In genomic region chr12:27082624-27083023, GRCm38 (mm10) we compare ENCODE assay signal across 8 mouse cellular contexts.
DNase-seq lines count a peak whose midpoint lies in the region; ATAC-seq lines count a peak whose summit lies in the region.

No protein-coding gene starts in this region.

- no peaks in the 10 kb centered on the region for H3K9me3 ChIP-seq in kidney, embryonic 16.5 days (ENCODE audit: low read length)
- no peaks in the 10 kb centered on the region for H3K9me3 ChIP-seq in hindbrain, embryonic 15.5 days
- H3K9me3 ChIP-seq in limb, embryonic 10.5 days (replicated peaks) = no peaks in the 10 kb centered on the region
- no peaks in the 10 kb centered on the region for H3K9me3 ChIP-seq in neural tube, embryonic 14.5 days (ENCODE audit: control insufficient read depth, low read length)

- H3K27ac ChIP-seq in kidney, embryonic 16.5 days (ENCODE audit: low read length) = no peak overlapping the region
- H3K27ac ChIP-seq in hindbrain, embryonic 15.5 days (replicated peaks) = peak overlapping the region; percentile 94
- peak overlapping the region; percentile 79 for H3K27ac ChIP-seq in limb, embryonic 10.5 days
- peak overlapping the region; percentile 90 for H3K27ac ChIP-seq in neural tube, embryonic 14.5 days (ENCODE audit: low read depth, low read length)

- ATAC-seq in kidney, embryonic 16.5 days (ENCODE audit: low FRiP score, low TSS enrichment) = peak; percentile 90
- peak; percentile 96 for ATAC-seq in hindbrain, embryonic 15.5 days (ENCODE audit: low FRiP score, low read depth)
- peak; percentile 95 for ATAC-seq in neural tube, embryonic 14.5 days (ENCODE audit: low read depth)
- no peak for ATAC-seq in activated CD4-positive, CD25-positive, alpha-beta regulatory T cell, adult 4 months

- no peaks in the 10 kb centered on the region for H3K27me3 ChIP-seq in kidney, embryonic 16.5 days (ENCODE audit: insufficient read depth, low read length)
- H3K27me3 ChIP-seq in hindbrain, embryonic 15.5 days = no peaks in the 10 kb centered on the region
- no peaks in the 10 kb centered on the region for H3K27me3 ChIP-seq in limb, embryonic 10.5 days (ENCODE audit: low read depth, poor library complexity, severe bottlenecking)
- H3K27me3 ChIP-seq in neural tube, embryonic 14.5 days (ENCODE audit: control insufficient read depth, insufficient read depth, low read length) = no peaks in the 10 kb centered on the region

- 5% methylated on average over 8 of the region's 8 CpGs for WGBS in kidney, embryonic 16.5 days
- 1% methylated on average over 8 of the region's 8 CpGs for WGBS in hindbrain, embryonic 15.5 days
- WGBS in limb, embryonic 10.5 days = 5% methylated on average over 8 of the region's 8 CpGs
- WGBS in neural tube, embryonic 14.5 days = 0% methylated on average over 8 of the region's 8 CpGs

- peak overlapping the region; percentile 53 for H3K9ac ChIP-seq in kidney, embryonic 16.5 days (replicated peaks; ENCODE audit: low read length)
- H3K9ac ChIP-seq in hindbrain, embryonic 15.5 days = peak overlapping the region; percentile 39; the same call in 1 of the 2 replicates
- peak overlapping the region; percentile 37; the same call in 1 of the 2 replicates for H3K9ac ChIP-seq in neural tube, embryonic 14.5 days (replicated peaks; ENCODE audit: low read depth, low read length)

- no peak for DNase-seq in kidney, adult 11 months
- DNase-seq in embryo, embryonic 9.5 days (ENCODE audit: extremely low spot score) = peak; percentile 84
- DNase-seq in limb, embryonic 10.5 days (ENCODE audit: low spot score) = peak; percentile 69
- no peak for DNase-seq in urinary bladder, postnatal 14 days (ENCODE audit: low spot score)

- H3K36me3 ChIP-seq in kidney, embryonic 16.5 days (ENCODE audit: insufficient read depth, low read length) = no peaks in the 10 kb centered on the region
- H3K36me3 ChIP-seq in hindbrain, embryonic 15.5 days = no peaks in the 10 kb centered on the region
- H3K36me3 ChIP-seq in limb, embryonic 10.5 days = no peaks in the 10 kb centered on the region
- no peaks in the 10 kb centered on the region for H3K36me3 ChIP-seq in neural tube, embryonic 14.5 days (ENCODE audit: control insufficient read depth, insufficient read depth, low read length)

- H3K4me1 ChIP-seq in kidney, embryonic 16.5 days (ENCODE audit: insufficient read depth, low read length) = peaks cover 18% of the 10 kb centered on the region
- peaks cover 39% of the 10 kb centered on the region for H3K4me1 ChIP-seq in hindbrain, embryonic 15.5 days (replicated peaks)
- H3K4me1 ChIP-seq in limb, embryonic 10.5 days = peaks cover 34% of the 10 kb centered on the region
- peaks cover 20% of the 10 kb centered on the region for H3K4me1 ChIP-seq in neural tube, embryonic 14.5 days (ENCODE audit: control insufficient read depth, insufficient read depth, low read length)

- H3K4me2 ChIP-seq in kidney, embryonic 16.5 days (replicated peaks; ENCODE audit: low read depth, low read length) = peak overlapping the region; percentile 52
- peak overlapping the region; percentile 55 for H3K4me2 ChIP-seq in hindbrain, embryonic 15.5 days
- H3K4me2 ChIP-seq in neural tube, embryonic 14.5 days (ENCODE audit: low read depth, low read length) = peak overlapping the region; percentile 44

- H3K4me3 ChIP-seq in kidney, embryonic 16.5 days (ENCODE audit: low read length) = peak overlapping the region; percentile 30
- peak overlapping the region; percentile 27 for H3K4me3 ChIP-seq in hindbrain, embryonic 15.5 days
- peak overlapping the region; percentile 44 for H3K4me3 ChIP-seq in limb, embryonic 10.5 days
- peak overlapping the region; percentile 15; the same call in 1 of the 2 replicates for H3K4me3 ChIP-seq in neural tube, embryonic 14.5 days (ENCODE audit: low read depth, low read length)

Comparison
In these comparisons a context has a peak if more than half of its experiments do, and no peak if none do; other contexts are left out.
1. DNase-seq: peak in embryo, embryonic 9.5 days (single experiment) and limb, embryonic 10.5 days (single experiment); none in kidney, adult 11 months (single experiment) and urinary bladder, postnatal 14 days (single experiment).
2. Peak in every context shown above with its lines, with median percentiles within 50 percentile points of each other: H3K4me2 ChIP-seq, H3K4me3 ChIP-seq and H3K9ac ChIP-seq.